Mouse (Mus musculus): ENCODE measurements at regions not wholly inside any gene's neighbourhood (a gene's known extent, or its start where the extent isn't known, plus 50 kb on each side); places are given as distances from the start of the nearest gene placed in this dataset.

DNA sequence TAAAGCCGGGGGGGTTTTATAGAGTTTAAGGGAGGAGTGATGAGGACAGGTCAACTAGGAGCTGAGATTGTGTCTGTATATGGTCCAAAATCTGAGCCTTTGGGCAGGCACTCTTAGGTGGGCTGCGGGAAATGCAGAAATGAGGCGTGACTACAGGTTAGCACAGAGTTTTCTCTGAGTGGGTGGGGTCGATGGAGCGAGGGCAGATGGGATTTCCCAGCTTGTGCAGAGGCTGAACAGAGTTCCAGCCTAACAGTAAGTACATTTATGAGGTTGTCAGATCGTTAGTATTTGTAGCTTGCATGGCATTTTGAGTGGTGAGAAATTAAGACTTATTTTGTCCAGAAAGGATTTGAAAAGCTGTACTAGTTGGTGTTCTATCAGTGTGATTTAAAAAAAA, 1358.4 kb downstream of the Gsdmc2 start:
- DNase-seq (ENCODE audit: low read depth, low spot score): no peak

DNA sequence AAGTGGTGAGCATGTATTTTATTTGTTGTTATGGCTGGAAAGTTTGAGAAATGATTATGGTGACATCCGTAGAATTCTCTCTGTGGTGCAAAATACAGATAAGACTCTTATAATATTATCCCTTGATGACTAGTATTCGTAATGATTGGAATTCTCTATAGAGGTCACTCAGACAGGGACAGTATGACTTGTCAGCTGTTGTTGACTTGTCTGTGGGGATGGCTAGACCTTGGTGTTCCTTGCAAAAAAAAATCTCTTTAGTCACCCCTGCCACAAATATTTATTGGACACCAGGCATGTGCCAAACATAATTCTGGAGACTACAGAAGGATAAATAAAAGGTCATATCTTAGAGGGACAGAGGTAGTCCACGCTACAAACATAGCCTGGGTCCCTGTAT, 1360.6 kb downstream of the Gsdmc2 start:
- no peak for DNase-seq (ENCODE audit: low read depth, low spot score)

DNA sequence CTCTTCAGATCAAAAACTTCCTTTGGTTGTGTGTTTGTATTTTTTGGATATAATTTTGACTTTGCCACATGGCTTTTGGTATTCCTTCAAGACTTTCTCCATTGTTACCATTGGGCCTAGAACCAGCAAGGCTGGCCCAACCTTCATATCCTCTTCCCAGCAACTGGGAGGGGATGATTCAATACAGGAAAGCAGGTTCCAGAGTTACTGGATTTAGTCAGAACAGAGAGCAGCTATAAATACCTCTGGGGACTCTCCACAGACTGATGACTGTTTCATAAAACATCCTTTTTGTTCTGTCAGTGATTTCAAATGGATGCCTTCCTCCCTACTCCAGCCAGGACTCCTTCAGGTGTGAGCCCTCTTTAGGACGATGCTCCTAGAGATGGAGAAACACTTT, 1361.4 kb downstream of the Gsdmc2 start:
- no peak for DNase-seq (ENCODE audit: low read depth, low spot score)

DNA sequence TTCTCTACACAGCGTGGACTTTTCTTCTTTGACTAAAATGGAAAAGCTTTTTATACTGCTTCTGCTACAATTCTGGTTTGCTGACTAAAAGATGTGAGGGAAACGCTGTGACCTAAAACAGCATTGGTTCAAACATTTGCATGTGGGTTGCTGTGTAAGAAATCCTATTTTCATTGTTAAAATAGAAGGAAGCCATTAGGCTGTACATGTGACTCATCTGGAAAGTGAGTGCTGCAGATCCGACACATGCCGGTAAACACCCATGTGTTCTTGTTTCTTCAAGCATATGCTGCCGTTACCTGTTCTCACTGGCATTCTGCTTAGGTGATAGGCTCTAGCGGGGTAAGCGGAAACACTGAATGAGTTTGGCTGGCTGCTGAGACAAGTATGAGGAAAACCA, 1362.6 kb downstream of the Gsdmc2 start:
- peak; percentile 9 for DNase-seq (ENCODE audit: low read depth, low spot score)

DNA sequence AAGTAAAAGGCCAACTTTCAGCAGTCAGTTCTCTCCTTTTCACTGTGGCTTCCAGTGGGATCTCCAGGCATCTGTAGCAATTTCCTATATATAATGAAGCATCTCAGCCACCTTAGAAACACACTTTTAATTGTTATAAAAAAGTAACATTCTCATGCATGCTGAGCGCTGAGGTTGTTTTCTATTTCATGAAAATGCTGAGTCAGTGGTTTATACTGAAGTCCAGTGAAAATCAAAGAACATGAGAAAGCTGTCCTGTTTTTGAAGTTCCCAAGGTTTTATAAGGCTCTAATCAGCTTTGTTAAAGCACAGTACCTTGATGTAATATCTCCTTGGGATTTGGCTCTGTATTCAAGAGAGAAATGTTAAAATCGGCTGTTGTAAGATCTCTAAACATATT, 1367.2 kb downstream of the Gsdmc2 start:
- no peak for DNase-seq (ENCODE audit: low read depth, low spot score)

DNA sequence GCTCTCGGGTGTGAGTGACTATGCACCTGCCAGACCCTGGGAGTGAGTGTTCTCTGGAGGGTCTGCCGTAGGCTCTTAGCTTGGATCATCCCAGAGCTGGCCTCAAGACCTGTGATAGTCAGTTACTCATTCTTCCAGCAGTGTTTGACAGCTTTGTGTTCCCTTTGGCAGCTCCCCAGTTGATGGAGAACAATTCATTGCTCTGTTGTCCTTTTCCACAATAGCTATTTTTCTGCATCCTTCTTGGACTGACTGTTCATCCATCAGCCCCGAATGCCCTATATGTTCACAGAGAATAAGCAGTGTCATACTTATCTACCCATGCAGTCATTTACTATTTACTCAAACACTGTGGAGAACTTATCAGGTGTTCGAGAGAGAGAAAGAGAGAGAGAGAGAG, 1368.5 kb downstream of the Gsdmc2 start:
- no peak for DNase-seq (ENCODE audit: low read depth, low spot score)

DNA sequence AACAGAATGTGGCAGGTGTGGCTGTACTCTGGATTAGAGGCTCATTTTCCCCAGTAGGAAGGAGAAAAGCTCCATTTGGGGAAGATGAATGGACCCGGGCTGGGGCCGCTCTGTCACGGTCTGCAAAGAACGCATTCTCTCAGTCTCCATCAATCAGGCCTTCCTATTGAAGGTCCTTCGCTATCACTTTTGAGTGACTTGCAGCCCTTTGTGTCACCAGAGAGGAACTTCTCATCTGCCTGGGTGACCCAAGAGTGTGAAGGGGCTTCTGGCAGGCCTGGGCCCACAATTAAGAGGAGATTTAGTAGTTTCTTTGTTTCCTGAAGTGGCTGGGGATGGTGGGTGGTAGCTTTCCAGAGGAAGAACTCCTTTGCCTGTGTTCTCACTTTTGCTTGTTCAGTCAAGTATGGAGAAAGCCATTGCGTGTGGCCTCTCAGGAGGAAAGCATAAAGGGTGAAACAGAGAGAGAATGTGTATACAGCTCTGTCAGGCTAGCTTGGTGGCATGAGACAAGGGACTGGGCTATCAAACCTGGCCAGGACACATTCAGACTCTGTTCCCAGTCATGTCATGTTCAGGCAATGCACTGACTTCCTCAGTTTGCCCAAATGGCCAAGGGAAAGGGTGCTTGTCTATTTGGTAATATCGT, 1374.2 kb downstream of the Gsdmc2 start:
- DNase-seq (ENCODE audit: low read depth, low spot score): no peak

DNA sequence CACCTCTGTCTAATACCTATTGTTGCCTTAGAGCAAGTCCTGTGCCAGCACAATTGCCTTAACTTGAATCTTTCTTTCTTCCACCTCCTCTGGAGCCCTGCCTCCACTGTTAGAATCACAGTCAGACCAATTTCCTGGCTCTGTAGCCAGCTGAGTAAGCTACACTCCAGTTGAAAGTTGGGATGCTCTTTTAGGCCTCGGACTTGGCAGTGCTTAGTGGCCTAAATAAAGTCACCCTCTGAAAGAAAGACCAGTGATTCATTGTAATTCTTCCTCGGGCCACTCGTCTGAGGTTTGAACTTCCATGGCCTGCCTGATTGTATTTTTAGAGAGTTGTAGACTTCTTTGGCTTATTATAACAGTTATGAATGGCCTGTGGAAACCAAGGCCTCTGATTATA, 1376.9 kb downstream of the Gsdmc2 start:
- DNase-seq (ENCODE audit: low read depth, low spot score): no peak

DNA sequence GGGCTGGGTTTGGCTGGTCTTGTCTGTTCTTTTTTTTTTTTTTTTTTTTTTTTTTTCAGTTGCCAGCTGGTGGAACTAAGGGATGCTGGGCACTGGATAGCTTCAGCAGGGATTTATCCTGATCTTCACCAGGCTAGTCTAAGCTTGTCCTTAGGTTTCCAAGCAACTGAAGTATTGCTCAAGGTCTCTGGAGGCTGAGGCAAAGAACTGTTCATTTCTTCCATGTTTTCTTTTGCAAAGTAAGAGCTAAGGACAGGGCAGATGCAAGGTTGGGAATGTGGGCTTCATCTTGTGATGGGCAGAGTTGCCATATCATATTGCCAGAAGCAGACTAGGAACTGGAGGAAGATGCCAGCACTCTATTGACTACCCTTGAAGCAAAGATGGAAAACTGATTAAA, 1378.1 kb downstream of the Gsdmc2 start:
- no peak for DNase-seq (ENCODE audit: low read depth, low spot score)

DNA sequence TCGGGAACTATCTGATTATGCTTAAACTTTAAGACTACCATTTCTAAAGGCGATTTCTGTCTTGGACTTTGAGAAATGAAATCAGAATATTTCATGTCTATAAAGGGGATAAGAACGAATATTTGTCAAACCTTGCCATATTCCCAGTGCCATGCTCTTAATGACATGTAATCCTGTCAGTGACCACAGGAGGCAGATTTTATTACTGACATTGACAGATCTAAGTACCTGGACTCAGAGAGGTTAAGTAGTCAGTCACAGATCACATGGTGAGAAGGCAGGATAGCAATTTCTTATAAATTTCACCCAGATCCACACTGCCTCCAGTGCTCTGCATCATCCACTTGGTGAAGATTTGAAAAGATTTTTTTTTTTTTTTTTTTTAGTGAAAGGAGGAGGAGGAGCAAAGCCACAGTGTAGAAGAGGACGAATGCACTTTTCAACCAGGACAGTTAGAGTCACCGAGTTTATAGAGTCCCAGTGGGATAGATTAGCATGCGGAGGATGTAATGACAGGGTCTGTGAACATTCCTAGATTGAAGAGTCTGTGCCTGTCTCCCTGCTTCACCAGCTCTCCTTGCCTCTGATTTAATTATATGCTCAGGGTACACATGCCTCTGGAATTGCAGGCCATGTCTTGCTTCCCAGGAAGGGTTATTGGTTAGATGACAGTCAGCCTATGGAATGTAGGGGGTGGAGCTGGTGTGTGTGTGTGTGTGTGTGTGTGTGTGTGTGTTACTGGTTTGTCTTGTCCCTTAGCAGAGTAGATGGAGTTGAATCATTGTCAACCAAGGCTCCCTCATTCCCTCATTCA, 1379.7 kb downstream of the Gsdmc2 start:
- DNase-seq (ENCODE audit: low read depth, low spot score): no peak

DNA sequence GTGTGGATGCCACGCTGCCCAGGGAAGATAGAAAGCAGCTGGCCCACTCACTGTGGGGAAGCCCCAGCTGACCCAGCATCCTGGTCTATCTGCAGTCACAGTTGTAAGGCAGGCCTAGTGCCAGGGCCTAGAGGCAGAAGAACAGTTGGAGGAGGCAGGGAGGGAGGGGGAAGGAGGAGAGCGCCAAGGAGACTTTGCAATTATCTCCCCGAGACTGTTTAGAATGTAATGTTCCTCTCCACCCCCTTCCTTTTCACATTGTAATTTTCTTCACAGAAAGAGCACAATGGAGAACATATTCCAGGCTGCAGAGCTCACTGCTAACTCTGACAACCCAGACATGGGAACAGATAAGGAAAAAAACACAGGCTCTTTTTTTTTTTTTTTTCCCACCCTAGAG, 1382.3 kb downstream of the Gsdmc2 start:
- DNase-seq (ENCODE audit: low read depth, low spot score): no peak

DNA sequence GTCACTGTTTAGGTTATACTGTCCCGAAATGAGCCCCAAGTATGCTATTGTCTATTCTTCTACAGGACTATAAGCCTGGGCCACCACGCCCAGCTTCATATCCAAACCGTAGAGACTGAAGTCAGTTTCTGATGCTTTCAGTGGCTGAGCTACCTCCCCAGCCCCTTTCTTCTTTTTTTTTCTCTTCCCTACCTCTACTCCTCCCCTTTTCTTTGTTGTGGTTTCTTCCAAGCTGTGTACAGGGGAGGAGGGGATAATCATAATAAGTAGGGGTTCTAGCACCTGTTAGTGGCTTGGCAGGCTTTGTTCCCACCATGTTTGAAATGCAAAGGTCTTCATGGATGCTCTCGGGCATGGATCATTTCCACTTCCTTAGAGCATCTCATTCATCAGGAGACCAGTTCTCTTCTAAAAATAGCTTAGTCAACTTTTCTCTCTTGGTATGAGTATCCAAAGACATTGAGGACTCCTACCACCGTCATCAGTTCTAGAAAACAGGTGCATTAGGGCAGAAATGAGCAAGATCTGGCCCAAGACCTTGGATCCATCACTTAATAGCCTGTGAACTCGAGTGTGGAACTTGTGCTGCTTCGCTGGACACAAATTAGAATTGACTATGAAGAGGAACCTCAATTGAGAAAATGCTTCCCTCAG, 1383.5 kb downstream of the Gsdmc2 start:
- no peak for DNase-seq (ENCODE audit: low read depth, low spot score)

DNA sequence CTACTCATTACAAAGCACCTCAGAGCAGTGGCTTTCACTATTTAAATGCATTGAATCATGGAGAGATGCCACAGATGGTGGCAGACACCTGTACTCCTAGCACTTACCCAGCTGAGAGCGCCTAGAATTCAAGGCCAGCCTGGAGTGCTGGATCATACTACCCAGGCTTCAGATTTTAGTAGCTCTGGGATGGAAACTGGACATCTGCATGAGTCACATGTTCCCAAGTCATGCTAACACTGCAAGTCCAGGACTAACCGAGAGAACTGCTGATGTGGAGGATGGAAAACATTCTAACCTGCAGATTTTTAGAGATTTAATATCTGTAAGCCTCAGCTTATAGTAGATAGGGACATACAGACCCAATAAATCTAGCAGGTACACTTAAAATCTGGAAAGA, 1384.3 kb downstream of the Gsdmc2 start:
- no peak for DNase-seq (ENCODE audit: low read depth, low spot score)

DNA sequence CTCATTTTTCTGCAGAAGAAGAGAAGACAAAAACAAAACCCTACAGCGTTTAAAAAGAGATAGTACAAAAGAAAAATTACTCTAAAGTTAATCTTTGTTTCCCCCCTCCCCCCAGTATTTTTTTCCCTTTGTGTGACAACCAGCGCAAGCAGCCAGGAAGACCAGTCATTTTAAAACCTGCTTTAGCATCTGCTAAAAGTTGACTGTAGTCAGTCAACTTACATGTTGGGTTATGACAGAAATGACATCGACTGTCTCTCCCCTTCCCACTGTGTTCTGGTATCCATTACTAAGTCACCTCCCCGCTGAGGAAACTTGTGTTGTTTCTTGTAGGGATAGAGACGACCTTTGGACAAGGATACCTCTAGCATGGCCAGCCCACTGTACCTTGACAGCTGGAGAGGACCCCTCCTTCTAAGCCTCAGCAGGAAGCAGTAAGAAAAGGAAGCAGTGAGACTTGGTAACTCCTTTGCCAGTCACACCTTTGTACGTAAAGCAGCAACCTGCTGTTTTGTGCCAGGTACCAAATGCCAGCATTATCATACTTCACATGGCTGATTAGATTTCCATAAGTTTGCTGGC, 1384.9 kb downstream of the Gsdmc2 start:
- DNase-seq (ENCODE audit: low read depth, low spot score): peak; percentile 17

DNA sequence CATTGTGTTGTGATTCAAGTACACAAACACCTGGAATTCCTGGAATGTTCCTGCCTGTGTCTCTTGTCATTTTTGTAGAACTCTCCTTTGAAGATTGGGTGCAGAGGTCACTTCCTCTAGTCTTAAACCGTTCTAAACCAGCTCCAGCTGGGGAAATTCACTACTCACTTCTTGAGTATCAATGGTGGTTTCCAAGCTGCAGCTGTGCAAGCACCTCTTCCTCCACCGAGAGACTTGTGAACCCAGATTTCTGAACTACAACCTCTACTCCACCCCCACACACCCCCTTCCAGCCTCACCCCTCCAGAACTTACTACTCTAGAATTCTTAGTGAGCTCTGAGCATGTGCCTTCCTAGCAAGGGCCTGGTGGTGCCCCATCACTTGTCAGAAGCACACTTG, 1387.0 kb downstream of the Gsdmc2 start:
- peak; percentile 50 for DNase-seq (ENCODE audit: low read depth, low spot score)

DNA sequence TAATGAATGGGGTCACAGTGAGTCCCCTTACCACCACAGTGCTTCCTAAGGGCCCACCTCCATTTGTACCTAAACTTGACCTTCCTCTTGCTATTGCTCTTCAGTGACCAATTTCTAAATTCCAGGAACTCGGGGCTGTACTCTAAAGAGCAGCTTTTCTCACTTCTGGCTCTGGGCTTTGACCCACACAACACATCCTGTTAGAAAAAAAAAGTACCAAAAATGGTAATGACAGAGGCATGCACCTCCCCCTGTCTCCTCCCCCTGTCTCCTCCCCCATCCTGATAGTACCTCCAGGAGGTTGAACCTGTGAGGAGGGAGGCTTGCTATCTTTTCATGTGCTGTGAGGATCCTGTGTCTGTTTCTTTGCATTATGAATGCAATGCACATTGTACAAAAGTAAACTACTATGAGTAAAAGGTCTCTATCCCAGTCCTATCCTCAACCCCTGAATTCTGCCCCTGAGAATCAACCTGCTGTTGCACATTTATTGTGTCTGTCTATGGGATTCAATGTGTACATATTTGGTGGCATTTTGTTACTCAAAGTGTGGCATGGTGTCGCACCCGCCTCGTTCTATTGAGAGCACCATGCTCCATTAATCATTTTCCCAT, 1387.8 kb downstream of the Gsdmc2 start:
- peak; percentile 80 for DNase-seq (ENCODE audit: low read depth, low spot score)

DNA sequence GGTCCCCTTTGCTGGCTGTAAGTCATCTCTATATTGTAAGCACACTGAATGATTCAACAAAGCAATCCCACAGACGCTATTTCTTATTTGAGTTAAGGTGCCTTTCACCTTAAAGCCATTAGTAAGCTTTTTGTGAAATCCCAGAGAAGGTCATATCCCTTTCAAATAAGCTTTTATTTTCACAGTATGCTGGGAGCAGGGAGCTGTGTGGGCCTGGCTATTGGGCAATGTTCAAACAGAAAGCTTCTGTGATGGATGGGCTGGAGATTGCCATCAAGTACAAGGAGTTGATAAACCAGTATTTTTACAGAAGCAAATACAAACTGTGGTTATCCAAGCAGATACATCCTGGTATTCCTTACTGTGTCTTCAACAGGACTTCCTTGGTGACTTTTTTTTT, 1389.0 kb downstream of the Gsdmc2 start:
- no peak for DNase-seq (ENCODE audit: low read depth, low spot score)

DNA sequence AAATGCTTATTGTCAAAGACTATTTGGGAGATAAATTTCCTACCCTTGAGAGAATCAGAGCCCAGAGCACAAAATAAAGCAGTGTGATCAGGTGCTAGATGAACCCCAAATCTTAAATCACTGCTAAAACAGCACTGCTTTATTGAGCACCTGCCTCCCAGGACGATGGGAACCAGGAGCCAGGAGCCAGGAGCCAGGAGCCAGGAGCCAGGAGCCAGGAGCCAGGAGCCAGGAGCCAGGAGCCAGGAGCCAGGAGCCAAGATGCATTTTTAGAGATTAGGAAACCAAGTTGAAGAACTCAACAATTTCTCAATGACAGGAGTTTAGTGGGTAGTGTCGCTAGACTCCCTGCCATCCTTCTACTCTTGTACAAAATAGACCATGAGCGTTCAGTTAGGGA, 1396.9 kb downstream of the Gsdmc2 start:
- DNase-seq (ENCODE audit: low read depth, low spot score): no peak

DNA sequence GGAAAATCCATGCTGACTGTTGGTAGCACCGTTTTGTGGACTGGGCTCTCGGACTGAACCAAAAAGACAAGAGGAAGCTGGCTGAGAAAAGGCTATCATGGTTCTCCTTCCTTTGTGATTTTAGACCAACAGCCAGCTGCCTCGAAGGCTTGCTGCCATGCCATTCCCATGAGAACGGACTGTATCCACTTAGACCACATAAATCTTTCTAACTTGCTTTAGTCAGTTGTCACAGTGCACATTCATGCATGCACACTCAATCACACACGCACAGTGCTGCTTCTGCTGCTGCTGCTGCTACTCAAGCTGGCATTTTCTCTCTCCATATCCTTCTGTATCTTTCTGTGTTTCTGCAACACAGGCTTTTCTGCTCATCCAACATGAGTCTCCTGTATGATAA, 1405.8 kb downstream of the Gsdmc2 start:
- no peak for DNase-seq (ENCODE audit: low read depth, low spot score)

DNA sequence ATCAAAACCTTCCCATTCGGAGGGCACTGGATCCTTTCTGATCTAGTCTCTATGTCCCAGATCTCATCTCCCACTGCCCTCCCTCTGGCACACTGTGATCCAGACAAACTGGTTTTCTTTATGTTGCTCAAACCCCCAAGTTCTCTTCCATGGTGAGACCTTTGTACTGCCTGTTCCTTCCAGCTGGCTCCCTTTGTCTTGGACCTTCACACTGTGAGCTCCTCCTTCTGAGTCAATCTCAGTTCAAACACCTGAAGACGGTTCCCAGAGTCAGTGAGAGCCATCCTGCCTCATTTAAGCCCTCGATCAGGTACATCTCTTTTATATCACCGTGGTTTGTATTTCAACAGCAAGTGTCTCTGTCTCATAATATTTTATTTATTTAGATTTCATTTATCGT, 1408.3 kb downstream of the Gsdmc2 start:
- DNase-seq (ENCODE audit: low read depth, low spot score): no peak

DNA sequence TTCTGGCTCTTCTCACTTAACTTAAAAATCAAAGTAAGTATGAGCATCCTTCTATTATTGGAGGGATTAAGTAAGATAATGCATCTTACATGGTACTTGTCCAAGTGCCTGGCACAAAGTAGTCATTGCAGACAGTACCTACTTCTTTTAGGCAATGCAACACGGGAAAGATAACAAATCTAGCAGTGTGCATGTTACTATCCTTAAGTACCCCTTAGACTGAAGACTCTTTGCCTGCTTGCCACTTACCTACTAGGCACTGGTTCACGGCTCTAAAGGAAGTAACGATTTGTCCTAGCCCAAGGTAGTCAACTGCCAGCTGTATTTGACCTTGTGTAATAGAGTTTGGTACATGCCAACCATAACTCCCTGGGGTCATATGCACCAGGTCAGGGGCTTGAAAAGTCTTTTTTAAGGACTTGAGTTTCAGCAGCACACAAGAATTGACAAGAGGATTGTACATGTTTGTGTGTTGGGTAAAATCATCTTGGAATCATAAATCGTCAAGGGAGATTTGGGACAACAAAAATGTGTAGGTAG, 1409.8 kb downstream of the Gsdmc2 start:
- no peak for DNase-seq (ENCODE audit: low read depth, low spot score)

DNA sequence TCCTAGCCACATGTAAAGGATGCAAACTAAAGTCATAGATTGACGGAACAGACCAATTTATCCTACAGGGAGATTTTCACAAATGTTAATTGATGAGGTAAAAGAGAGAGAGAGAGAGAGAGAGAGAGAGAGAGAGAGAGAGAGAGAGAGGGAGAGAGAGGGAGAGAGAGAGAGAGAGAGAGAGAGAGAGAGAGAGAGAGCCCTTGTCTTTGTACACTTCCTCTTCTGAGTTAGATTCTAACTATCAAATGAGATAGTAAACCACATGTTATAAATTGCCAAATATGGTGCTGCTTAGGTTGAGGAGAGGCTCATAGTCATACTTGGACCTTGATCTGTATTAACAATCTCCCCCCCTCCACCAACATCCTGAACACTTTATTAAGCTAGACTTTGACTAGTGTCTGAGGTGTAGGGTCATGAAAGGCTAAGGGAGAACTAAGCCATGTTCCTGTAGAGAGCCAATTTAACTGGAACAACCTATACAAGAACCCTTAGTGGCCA, 1412.2 kb downstream of the Gsdmc2 start:
- no peak for DNase-seq (ENCODE audit: low read depth, low spot score)

Data from CD4-positive helper T cell, adult 2 months (primary cell).